Mouse (Mus musculus): ENCODE results near the gene Olfm4.

DNA sequence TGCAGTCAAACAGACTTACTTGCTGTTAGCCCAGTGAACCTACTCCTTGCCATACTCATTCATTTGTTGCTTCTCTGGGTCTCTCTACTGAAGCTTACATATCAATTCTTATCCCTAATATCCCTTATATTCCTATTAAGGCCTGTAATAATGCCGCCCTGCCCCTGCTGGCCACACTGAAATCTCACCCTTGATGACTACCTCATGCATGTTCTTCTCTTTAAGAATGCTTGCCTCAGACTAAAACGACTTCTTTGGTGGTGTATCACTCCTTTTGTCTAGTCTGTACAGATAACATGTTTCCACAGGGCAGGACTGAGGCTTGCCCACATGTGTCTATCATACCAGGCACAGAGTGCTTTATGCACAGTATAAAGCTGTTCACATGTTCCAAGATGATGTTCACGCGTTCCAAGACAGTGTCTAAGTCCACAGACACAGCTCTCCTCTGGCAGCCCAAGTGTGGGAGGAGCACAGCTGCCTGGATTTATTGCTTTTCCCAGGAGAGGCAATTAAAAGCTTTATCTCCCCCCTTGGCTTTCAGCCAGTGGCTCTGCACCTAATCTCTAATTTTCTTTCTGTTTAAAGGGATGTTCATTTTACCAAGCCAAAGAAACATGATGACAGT, 55.9 kb downstream of the Olfm4 start:
- TF ChIP-seq ZC3H11A (IDR thresholded peaks at IDR 0.05; ENCODE audit: borderline replicate concordance, low read depth, low read length) = no peak
- TF ChIP-seq HCFC1 (IDR thresholded peaks at IDR 0.05; ENCODE audit: borderline replicate concordance, insufficient read depth, low read length) = no peak
- TF ChIP-seq MAFK (IDR thresholded peaks at IDR 0.05; ENCODE audit: insufficient read depth, low read depth, low read length) = no peak
